Mouse (Mus musculus) spleen, postnatal 4 days (tissue): ENCODE results near the gene Shc3.
A peak's percentile ranks its signal among the peaks of the same experiment; 100 is the strongest.

Experiments used
- DNase-seq, 2 experiments: peaks; one replicate each; pipeline ENCODE4 v3.0.0; 2022; ENCODE audit warnings: low spot score in 2 of 2

Shc3 gene

DNA sequence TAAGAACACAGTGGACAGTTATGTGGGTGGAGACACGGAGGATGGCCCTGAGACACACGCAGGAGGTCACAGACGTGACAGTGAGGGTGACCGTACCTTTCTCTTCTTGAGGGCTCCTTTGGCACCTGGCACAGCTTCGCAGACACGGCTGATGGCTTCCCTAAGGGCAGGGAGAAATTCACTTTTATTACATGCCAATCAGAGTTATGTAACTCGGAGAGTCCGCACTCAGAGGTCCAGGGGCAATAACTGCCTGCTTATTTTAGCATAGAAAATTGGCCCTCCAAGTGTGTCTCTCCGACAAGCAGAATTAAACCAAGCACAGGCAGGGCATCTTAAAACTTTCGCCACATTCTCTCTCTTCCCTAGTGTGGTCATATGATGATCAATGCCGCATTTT, 86.4 kb downstream of the Shc3 start:
- no peak for DNase-seq

DNA sequence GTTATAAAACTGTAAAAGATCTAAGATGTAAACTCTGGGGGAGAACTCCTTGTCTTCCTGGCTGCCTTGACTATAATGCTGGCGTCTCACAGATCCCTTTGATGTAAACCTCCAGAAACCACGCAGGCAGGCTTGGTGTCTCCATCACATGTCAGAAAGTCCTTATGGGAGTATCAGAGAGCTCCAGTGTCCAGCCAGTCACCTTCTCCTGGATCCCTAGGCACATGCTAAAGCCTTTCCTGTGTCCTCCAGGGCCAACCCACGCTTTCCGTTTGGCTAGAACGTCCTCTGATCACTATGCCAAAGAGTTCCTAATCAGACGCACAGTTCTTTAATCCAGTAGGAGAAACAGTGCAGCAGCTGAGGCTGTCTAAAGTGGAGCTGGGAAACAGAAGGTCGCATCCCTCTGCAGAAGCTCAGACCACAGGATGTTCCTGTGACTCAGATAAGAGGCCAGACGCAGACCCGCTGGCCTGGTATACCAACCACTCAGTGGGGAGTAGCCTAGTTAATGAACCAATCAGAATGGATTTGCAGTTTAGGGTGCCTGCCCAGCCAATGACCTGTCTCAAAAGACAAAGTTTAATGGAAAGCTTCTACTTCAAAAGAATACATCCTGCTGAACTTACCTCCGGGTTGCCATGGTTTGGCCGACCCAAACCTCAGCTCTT, 88.7 kb downstream of the Shc3 start:
- DNase-seq, result no peak

DNA sequence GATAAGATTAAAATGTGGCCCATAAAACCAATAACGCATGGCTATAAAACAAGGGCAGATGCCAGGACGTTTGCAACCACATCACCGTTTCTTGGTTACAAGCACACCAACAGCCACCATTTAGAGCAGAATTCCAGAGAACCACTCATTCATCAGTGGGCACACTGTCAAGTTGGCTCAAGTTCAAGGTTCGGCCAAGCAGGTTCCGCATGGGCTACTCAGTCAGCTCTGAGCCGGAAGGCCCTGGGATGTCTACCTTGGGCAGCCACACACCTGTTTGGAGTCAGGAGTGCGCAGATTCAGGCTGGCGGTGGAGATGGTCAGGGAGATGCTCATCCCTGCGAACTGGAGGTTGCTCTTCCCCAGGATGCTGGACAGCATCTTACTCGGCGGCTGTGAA, 89.4 kb downstream of the Shc3 start:
- DNase-seq, result no peak

DNA sequence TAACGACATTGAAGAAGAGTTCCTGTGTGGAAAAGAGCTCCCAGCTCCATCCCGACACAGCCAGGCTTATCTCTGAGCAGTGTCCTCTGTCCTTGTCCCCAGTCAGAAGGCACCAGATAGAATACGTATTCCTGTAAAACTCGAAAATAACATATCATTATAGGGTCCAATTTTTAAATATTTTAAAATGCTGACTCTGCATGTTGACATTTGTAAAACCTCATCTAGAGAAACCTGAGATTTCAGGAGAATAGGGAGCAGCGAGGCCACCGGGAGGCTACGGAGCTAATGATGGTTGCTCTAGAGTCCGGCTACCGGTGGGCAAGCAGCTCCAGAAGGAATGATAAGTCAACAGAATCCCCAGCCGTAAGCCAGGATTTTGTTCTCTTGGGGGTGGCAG, 92.2 kb downstream of the Shc3 start:
- DNase-seq, result no peak

DNA sequence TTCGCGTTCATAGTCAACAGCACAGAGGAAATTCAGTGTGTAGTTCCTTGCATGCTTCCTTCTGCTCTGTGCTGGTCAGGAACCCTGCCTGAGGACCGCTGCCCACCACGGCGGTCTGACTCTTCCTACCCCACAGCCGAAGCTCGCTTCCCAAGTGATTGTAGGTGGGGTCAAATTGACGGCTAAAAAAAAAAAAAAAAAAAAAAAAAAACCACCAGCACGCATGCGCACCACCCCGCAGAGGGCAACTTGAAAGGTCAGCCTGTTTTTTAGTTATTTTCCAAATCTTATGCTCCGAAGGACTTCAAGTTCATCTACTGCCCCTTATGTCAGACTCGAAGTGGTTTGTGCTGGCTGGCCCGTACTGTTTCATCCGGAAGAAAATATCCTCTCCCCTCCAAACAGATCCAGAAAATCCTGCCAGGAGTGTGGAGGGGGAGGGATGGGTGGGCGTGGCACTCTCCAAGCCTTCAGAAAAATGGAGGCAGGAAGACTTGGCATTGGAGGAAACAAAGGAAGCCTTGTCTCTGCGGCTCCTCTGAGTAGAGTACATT, 100.4 kb downstream of the Shc3 start:
- DNase-seq, result no peak

DNA sequence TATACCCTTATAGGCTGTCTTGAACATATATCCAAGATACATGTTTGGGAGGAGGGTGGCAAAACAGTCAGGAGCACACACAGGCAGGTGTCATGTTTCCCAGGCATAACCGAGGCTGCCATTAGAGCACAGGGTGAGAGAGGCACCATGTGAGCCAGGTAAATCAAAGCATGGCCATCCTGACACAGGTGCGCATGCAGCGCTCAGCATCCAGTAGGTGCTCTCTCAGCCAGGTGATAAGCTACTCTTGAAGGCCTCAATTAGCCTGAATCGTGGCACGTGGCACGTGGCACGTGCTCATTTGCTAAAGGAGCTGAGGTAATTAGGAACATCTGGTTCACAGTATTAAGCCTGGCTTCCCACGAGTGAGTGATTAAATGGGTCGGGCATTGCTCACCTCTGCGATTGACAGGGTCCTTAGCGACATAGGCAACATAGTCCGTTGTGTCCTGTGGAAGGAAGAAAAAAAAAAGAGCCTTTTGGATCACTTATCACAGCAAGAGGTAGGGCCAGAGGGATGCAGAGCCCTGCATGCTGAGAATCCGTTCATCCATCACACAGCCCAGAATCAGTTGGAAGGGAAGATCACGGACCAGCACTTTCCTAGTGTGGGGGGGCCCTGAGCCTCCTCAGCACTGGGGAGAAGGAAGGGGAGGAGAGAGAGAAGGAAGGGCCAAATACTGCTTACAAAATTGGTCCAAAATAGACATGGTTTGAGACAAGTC, 102.9 kb downstream of the Shc3 start:
- no peak for DNase-seq

DNA sequence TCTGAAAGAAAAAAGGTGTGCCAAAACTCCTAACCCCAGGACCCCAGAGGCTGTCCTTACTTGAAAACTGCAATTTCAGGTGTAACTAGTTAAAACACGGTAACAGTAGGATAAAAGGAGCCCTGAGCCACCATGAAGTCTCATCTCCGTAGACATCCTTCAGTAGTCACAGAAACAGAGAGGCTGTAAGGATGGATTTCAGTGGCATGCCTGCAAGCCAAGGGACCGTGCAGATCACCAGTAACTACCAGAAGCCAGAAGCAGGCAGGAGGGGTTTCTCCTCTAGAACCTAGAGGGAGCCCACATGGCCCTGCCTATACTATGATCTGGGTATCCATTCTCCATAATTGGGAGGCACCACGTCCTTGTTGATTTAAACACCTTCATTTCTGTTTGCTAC, 104.9 kb downstream of the Shc3 start:
- no peak for DNase-seq

DNA sequence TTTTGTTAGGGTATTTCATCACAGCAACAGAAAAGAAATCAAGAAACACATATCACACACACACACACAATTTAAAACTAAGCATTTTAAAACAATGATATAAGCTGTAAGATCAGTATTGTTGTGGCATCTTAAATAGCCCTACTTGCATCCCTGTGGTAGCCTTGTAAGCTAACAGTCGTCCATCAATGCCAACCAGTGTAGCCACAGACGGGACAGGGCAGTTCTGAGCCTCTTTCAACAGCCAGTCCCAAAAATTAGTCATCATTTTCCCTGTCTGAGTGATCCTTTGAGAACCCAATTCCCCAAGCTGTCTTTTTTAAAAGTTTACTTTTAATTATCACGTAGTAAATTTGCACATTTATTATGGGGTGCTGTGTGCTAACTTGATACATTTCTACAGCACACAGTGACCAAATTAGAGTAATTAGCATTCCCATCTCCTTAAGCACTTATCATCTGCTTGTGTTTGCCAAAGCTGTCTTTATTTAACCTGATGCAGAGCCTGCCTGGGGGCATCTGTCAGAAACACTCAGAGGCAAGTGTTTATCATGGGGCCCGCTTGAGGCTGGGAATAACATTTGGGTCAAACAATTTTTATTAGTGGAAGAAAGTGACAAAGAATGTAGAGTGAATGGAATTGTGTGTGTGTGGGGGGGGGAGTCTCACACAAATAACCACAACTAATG, 112.9 kb downstream of the Shc3 start:
- no peak for DNase-seq

DNA sequence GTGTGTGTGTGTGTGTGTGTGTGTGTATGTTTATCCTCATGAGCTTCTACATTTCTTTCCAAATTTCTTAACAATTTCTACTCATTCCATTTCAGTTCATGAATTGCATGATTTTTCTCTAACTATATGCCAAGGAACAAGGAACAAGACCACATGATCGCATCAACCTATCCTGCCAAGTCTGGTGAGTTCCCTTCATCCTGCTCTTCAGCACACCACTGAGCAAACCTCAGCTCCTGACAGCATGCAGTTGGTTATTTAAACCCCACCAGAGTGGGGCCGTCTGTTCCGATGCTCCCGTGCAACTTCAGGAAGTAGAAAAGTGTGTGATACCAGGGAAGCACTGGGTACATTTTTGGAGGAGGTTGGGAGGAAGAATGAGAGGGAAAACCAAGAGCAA, 122.7 kb downstream of the Shc3 start:
- no peak for DNase-seq

DNA sequence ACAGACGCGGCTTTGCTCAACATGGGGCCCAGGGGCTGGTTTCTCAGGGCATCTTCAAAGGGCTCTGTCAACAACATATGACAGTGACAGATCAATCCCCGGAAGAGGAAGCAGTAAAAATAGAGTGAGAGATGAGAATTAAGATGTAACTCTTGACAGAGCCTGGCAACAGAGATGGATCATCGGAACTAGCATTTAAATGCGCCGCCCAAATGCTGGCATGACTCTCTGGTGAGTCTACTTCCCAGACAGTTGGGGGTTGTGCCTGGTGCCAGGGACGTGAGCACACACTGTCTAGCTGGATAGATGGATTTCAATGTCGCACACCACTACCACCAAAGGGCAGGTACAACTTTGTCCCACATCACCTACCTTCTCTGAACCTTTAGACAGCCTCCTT, 126.3 kb downstream of the Shc3 start:
- DNase-seq, result no peak

DNA sequence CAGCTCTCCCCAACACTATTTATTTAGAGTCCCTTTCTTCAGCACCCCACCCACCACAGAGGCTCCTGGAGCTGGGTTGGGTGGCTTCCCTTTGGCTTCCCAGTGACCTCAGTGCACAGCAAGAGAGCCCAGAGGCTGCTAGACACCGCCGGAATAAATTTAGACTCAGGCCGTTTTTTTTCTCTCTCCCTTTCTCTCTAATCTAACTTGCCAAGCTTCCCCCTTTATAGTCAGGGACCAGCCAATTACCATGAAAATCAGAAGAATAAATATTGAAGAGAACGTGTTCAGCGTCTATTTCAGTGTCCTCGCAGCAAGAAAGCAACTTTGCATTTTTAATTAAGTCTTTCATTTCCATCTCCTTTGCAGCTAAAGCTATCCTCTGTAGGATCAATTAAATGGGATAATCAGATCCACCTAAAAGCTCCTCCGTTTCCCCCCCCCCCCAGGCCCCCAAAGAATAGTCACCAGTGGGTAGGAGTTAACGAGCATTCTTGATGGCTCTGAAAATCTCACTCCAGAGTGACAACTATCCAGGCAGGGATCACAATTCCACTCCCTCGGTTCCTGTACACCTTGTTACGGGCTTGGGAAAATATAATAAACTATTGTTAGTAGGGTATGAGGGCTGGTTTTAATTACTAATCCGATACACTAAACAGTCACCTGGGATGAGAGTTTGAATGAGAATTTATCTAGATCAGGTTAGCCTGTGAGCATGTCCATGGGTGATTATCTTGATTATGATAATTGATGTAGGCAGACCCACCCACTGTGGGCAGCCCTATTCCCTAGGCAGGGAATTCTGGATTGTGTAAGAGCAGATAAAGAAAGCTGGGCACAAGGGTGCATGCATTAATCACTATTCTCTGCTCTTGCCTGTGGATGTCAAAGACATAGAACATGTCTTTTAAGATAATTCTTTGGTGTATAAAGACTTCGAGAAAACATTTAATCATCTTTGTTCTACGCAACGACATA, 131.8 kb downstream of the Shc3 start:
- DNase-seq, result no peak

DNA sequence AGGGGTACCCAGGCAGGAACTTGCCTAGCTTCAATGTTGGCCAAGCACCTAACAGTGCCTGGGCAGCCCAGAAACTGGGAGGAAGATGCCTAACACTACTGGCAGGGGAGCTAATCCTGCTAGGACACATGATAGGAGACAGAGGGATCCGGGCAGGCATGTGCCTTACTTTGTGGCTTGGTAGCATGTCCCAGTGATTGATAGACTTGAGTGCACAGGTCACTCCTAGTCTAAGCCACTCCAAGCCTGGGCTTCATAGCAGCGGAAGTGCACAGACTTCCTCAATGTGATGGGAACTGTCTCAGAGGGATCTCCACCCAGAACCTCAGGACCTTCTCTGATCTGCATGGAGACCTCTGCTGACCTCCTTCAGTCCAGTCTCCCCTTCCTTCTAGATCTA, 134.1 kb downstream of the Shc3 start:
- DNase-seq, result peak in 1 of 2 experiments; percentile 39

DNA sequence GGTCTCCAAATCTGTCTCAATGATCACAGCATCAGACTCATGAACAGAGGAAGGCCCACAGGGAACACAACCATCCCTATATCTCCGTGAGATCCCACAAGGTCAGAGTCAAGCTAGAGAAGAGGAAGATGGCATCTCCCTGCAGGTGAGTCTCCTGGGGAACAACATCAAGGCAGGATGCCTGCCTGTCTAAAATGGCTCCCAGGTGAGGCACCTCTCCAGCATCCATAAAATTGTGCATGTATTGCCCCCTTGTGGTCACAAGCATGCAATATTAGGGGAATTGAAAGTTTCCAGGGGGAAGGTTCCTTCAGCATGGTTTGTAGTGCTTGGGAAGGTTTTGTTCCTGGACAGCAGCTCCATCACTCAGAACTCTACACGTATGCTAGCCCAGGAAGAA, 134.8 kb downstream of the Shc3 start:
- no peak for DNase-seq

DNA sequence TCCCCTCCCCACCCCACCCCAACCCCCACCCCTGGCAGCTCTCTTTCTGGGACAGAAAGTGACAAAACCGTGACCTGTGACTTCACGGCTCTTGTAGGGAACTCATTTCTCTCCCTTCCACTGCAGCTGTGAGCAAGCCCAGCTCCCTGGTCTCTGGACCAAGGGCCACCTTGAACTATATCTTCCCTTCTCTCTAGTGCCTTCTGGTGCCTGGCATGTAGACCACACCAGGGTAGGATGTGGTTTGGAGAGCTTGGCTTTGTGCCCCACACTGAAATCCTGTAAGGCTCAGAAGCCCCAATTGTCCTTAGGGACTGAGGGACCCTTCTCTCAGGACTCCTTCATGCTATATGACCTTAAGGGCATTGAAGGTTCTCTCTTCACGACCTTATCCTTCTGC, 135.8 kb downstream of the Shc3 start:
- no peak for DNase-seq

DNA sequence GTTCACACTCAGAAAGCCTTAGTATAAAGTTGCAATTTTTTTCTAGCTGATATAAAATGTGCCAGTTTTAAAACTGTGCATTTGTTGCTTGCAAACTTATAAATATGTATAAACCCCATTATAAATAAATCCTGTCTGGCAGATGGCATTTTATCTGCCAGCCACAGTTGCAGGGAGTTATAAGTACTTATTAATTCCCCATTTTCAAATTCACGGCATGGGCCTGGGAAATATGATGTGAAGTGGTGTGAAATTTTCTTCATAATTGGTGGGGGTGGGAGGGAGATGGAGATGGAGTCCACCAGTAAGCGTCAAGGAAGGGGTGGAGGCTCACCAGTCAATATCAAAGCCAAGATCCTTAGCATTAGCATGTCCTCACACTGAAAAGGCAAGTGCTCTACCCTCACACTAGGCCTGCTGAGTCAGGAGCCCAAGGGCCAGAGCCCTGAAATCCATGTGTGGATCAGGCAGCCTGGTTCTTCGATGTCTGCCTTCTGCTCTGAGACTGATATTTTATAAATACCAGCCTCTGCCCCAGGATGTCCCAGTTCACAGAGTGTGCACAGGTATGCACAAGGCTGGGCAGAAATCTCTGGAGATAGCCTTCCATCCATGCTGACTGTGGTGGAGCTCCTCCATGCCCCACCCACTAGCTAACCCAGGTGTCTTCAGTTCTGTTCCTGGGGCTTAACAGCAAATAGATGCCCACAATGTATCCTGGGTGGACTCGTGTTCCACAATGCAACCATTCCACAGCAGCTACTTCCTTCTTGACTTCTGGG, 143.4 kb downstream of the Shc3 start:
- DNase-seq, result no peak

DNA sequence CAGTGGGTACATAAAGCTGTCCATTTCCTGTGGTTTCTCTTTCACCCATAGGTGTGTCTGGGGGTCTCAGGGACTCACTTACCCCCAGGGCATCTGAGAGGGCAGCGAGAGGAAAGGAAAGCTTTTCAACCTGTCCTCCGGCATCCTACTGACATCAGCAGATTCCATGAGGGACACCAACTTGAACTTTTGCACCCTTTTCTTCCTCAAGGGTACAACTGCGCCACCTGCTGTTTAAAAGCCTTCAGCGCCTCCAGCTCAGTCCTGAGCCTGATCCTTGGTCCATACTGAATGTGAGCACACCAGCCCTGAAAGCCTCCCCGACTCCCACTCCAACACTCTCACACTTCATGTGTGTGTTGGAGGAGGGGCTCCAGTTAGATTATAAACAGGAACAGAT, 144.6 kb downstream of the Shc3 start:
- DNase-seq, result peak; percentile 46 to 78

DNA sequence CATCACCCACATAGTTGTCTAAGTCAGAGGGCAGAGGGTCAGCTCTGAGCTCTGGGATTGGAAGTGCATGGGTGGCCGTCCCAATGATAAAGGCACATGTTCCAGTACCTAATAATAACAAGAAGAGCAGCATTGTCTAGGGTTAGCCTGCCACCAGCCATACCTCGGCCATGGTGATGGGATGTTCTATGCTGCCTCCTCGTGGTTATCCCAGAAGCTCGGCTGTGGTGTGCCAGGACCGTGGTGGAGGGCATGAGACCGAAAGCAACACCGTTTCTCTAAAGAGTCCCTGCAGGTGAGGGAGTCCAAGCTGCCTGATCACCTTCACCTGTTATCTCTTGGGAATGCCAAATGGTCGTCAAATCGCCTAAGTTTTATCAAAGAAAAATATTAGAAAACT, 145.6 kb downstream of the Shc3 start:
- no peak for DNase-seq

DNA sequence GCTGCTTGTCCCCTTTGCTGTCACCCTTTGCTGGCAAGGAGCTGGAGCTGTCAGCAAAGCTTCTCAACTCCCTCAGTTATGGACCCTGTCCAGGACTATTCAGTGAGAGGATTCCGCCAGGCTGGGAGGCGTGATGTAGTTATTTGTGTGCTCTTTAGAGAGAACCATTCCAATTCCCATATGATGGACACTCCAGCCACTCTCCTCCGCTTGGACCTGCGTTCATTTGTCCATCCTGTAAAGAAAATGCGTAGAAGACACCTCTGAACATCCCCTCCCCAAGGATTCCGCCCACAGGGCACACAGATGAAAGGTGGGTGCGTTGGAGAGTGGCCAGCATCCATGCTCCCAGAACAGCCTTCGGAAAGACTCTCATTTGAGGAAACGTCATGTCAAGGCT, 148.4 kb downstream of the Shc3 start:
- DNase-seq, result no peak

DNA sequence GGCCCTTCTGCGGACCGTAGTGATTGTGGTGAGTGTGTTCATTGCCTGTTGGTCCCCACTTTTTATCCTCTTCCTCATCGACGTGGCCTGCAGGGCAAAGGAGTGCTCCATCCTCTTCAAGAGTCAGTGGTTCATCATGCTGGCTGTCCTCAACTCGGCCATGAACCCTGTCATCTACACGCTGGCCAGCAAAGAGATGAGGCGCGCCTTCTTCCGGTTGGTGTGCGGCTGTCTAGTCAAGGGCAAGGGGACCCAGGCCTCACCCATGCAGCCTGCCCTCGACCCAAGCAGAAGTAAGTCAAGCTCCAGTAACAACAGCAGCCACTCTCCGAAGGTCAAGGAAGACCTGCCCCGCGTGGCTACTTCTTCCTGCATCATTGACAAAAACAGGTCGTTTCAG, 149.7 kb downstream of the Shc3 start:
- DNase-seq, result no peak

DNA sequence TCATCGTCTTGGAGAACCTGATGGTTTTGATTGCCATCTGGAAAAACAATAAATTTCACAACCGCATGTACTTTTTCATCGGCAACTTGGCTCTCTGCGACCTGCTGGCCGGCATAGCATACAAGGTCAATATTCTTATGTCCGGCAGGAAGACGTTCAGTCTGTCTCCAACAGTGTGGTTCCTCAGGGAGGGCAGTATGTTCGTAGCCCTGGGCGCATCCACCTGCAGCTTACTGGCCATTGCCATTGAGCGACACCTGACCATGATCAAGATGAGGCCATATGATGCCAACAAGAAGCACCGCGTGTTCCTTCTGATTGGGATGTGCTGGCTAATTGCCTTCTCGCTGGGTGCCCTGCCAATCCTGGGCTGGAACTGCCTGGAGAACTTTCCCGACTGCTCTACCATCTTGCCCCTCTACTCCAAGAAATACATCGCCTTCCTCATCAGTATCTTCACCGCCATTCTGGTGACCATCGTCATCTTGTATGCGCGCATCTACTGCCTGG, 150.2 kb downstream of the Shc3 start:
- DNase-seq, result no peak
